Mouse (Mus musculus) MEL (cell line): ENCODE data around the gene Gm11549. TPM values are rescaled to one million over a fixed set of nuclear protein-coding genes. Genes with fewer than 3 reads are reported as not detected.

Source experiments
- DNase-seq: peaks from one replicate; pipeline ENCODE4 v3.0.0; 2011; ENCODE audit warnings: low read depth, low spot score
- H3K27ac ChIP-seq: 2 replicates; pipeline ENCODE4 v1.5.1; 2012; ENCODE audit warnings: low read depth, mild to moderate bottlenecking, control low read depth, low read length, moderate library complexity; ENCODE audit not compliant: control insufficient read depth
- H3K27me3 ChIP-seq, 2 experiments: fragments of 150-350 bp in 1 of 2; sonication (generic) in 1 of 2; 2 replicates each; pipeline ENCODE4 v1.6.1; 2012; ENCODE audit warnings: low read length in 2 of 2, mild to moderate bottlenecking in 2 of 2, improper control_type of control experiment in 1 of 2, moderate library complexity in 1 of 2; ENCODE audit not compliant: insufficient read depth in 2 of 2, control insufficient read depth in 1 of 2
- H3K36me3 ChIP-seq, 2 experiments: 2 replicates each; pipeline ENCODE4 v1.6.1; 2012 to 2014; ENCODE audit warnings: low read length in 2 of 2, improper control_type of control experiment in 1 of 2, inconsistent platforms in 1 of 2, mild to moderate bottlenecking in 1 of 2; ENCODE audit not compliant: insufficient read depth in 2 of 2, control insufficient read depth in 1 of 2
- H3K4me1 ChIP-seq, 2 experiments: fragments of 150-350 bp in 1 of 2; sonication (generic) in 1 of 2; 2 replicates each; pipeline ENCODE4 v1.6.1; 2012; ENCODE audit warnings: low read length in 2 of 2, improper control_type of control experiment in 1 of 2, mild to moderate bottlenecking in 1 of 2; ENCODE audit not compliant: insufficient read depth in 2 of 2, control insufficient read depth in 1 of 2
- H3K4me3 ChIP-seq, 2 experiments: fragments of 150-350 bp in 1 of 2; sonication (generic) in 1 of 2; 2 replicates each; pipeline ENCODE4 v1.5.1; 2012; ENCODE audit warnings: low read depth in 2 of 2, low read length in 2 of 2, mild to moderate bottlenecking in 2 of 2, moderate library complexity in 2 of 2, control low read depth in 1 of 2, improper control_type of control experiment in 1 of 2; ENCODE audit not compliant: control insufficient read depth in 1 of 2, insufficient read depth in 1 of 2
- H3K79me2 ChIP-seq: 2 replicates; pipeline ENCODE4 v1.6.1; 2012; ENCODE audit warnings: mild to moderate bottlenecking, low read length, moderate library complexity; ENCODE audit not compliant: control insufficient read depth, poor library complexity, insufficient read depth
- H3K9ac ChIP-seq: 2 replicates; pipeline ENCODE4 v1.6.1; 2012; ENCODE audit warnings: low read depth, mild to moderate bottlenecking, control low read depth, low read length, moderate library complexity; ENCODE audit not compliant: control insufficient read depth, poor library complexity, severe bottlenecking
- H3K9me3 ChIP-seq: fragments of 150-350 bp; sonication (generic); replicated peaks from 2 replicates; pipeline ENCODE4 v1.6.1; 2012; ENCODE audit warnings: mild to moderate bottlenecking, low read length, improper control_type of control experiment, moderate library complexity; ENCODE audit not compliant: insufficient read depth
- BHLHE40 ChIP-seq: IDR thresholded peaks from 2 replicates; pipeline ENCODE4 v1.6.1; 2012; ENCODE audit warnings: low read depth, mild to moderate bottlenecking, inconsistent platforms, low read length, improper control_type of control experiment, borderline replicate concordance
- CHD1 ChIP-seq: IDR thresholded peaks from 2 replicates; pipeline ENCODE4 v1.6.1; 2012; ENCODE audit warnings: low read depth, mild to moderate bottlenecking, inconsistent platforms, low read length, improper control_type of control experiment
- CHD2 ChIP-seq: IDR thresholded peaks from 2 replicates; pipeline ENCODE4 v1.6.1; 2011; ENCODE audit warnings: low read length, improper control_type of control experiment
- E2F4 ChIP-seq: IDR thresholded peaks from 2 replicates; pipeline ENCODE4 v1.6.1; 2011; ENCODE audit warnings: low read depth, low read length, improper control_type of control experiment, borderline replicate concordance
- ELF1 ChIP-seq: IDR thresholded peaks from 2 replicates; pipeline ENCODE4 v1.6.1; 2014; ENCODE audit warnings: low read depth, mild to moderate bottlenecking, inconsistent platforms, low read length, improper control_type of control experiment, moderate library complexity
- EP300 ChIP-seq, 2 experiments: IDR thresholded peaks; 2 replicates each; pipeline ENCODE4 v1.6.1; 2011; ENCODE audit warnings: improper control_type of control experiment in 2 of 2, low read length in 2 of 2, low read depth in 1 of 2, mild to moderate bottlenecking in 1 of 2
- HCFC1 ChIP-seq: IDR thresholded peaks from 2 replicates; pipeline ENCODE4 v1.6.1; 2012; ENCODE audit warnings: low read depth, mild to moderate bottlenecking, inconsistent platforms, low read length, improper control_type of control experiment, moderate library complexity
- JUND ChIP-seq: IDR thresholded peaks from 2 replicates; pipeline ENCODE4 v1.6.1; 2011; ENCODE audit warnings: low read depth, mild to moderate bottlenecking, improper control_type of control experiment, low read length
- MAFK ChIP-seq: IDR thresholded peaks from 2 replicates; pipeline ENCODE4 v1.6.1; 2011; ENCODE audit warnings: low read depth, mild to moderate bottlenecking, low read length, improper control_type of control experiment, borderline replicate concordance
- MAX ChIP-seq: IDR thresholded peaks from 2 replicates; pipeline ENCODE4 v1.6.1; 2011; ENCODE audit warnings: low read length, improper control_type of control experiment
- MAZ ChIP-seq: IDR thresholded peaks from 2 replicates; pipeline ENCODE4 v1.6.1; 2012; ENCODE audit warnings: low read depth, mild to moderate bottlenecking, inconsistent platforms, low read length, improper control_type of control experiment
- MEF2A ChIP-seq: IDR thresholded peaks from 2 replicates; pipeline ENCODE4 v1.6.1; 2014; ENCODE audit warnings: low read depth, mild to moderate bottlenecking, inconsistent platforms, low read length, improper control_type of control experiment; ENCODE audit not compliant: poor library complexity, insufficient replicate concordance, severe bottlenecking; ENCODE audit errors: extremely low read depth
- MYB ChIP-seq: IDR thresholded peaks from 2 replicates; pipeline ENCODE4 v1.6.1; 2011; ENCODE audit warnings: mild to moderate bottlenecking, low read depth, low read length, improper control_type of control experiment
- MYC ChIP-seq: IDR thresholded peaks from 2 replicates; pipeline ENCODE4 v1.6.1; 2011; ENCODE audit warnings: low read depth, mild to moderate bottlenecking, low read length, improper control_type of control experiment, moderate library complexity
- NELFE ChIP-seq: IDR thresholded peaks from 2 replicates; pipeline ENCODE4 v1.6.1; 2011; ENCODE audit warnings: low read depth, low read length, improper control_type of control experiment
- POLR2A ChIP-seq, 2 experiments: IDR thresholded peaks; 2 replicates each; pipeline ENCODE4 v1.6.1; 2011 to 2012; ENCODE audit warnings: low read length in 2 of 2, mild to moderate bottlenecking in 2 of 2, control low read depth in 1 of 2, improper control_type of control experiment in 1 of 2, low read depth in 1 of 2, moderate library complexity in 1 of 2; ENCODE audit not compliant: control insufficient read depth in 1 of 2, insufficient read depth in 1 of 2, poor library complexity in 1 of 2
- POLR2AphosphoS2 ChIP-seq: IDR thresholded peaks from 2 replicates; pipeline ENCODE4 v1.6.1; 2011; ENCODE audit warnings: low read length, improper control_type of control experiment
- POLR2AphosphoS5 ChIP-seq: IDR thresholded peaks from 2 replicates; pipeline ENCODE4 v1.6.1; 2012; ENCODE audit warnings: low read depth, borderline replicate concordance, mild to moderate bottlenecking, inconsistent platforms, low read length, moderate library complexity, mixed read lengths
- RAD21 ChIP-seq: IDR thresholded peaks from 2 replicates; pipeline ENCODE4 v1.6.1; 2011; ENCODE audit warnings: mild to moderate bottlenecking, low read depth, low read length, improper control_type of control experiment
- RCOR1 ChIP-seq: IDR thresholded peaks from 2 replicates; pipeline ENCODE4 v1.6.1; 2012; ENCODE audit warnings: low read depth, mild to moderate bottlenecking, inconsistent platforms, low read length, improper control_type of control experiment
- SMC3 ChIP-seq: IDR thresholded peaks from 2 replicates; pipeline ENCODE4 v1.6.1; 2011; ENCODE audit warnings: low read depth, low read length, improper control_type of control experiment
- TAL1 ChIP-seq: IDR thresholded peaks from 2 replicates; pipeline ENCODE4 v1.6.1; 2012; ENCODE audit warnings: mild to moderate bottlenecking, inconsistent platforms, low read length, moderate library complexity, mixed read lengths
- TCF12 ChIP-seq: IDR thresholded peaks from 2 replicates; pipeline ENCODE4 v1.6.1; 2014; ENCODE audit warnings: low read depth, mild to moderate bottlenecking, inconsistent platforms, low read length, improper control_type of control experiment, moderate library complexity
- UBTF ChIP-seq: IDR thresholded peaks from 2 replicates; pipeline ENCODE4 v1.6.1; 2012; ENCODE audit warnings: low read depth, mild to moderate bottlenecking, inconsistent platforms, low read length, improper control_type of control experiment, moderate library complexity, borderline replicate concordance; ENCODE audit not compliant: insufficient read depth
- USF2 ChIP-seq, 2 experiments: IDR thresholded peaks; 2 replicates each; pipeline ENCODE4 v1.6.1; 2011 to 2012; ENCODE audit warnings: improper control_type of control experiment in 2 of 2, low read length in 2 of 2, borderline replicate concordance in 1 of 2, inconsistent platforms in 1 of 2, low read depth in 1 of 2, mild to moderate bottlenecking in 1 of 2; ENCODE audit not compliant: insufficient read depth in 1 of 2
- ZMIZ1 ChIP-seq: IDR thresholded peaks from 2 replicates; pipeline ENCODE4 v1.6.1; 2012; ENCODE audit warnings: low read depth, mild to moderate bottlenecking, inconsistent platforms, low read length, improper control_type of control experiment, moderate library complexity
- ZNF384 ChIP-seq: IDR thresholded peaks from 2 replicates; pipeline ENCODE4 v1.6.1; 2012; ENCODE audit warnings: low read depth, mild to moderate bottlenecking, inconsistent platforms, low read length, improper control_type of control experiment
- polyA plus RNA-seq, 2 experiments: library from polyadenylated mRNA; stranded (reverse) in 1 of 2; unstranded in 1 of 2; fragments of >175 nt in 1 of 2; fragments of >200 nt in 1 of 2; gene quantifications; 2 replicates each; pipeline versions ENCODE4 v1.2.1 to v1.2.4; 2012; ENCODE audit warnings: low replicate concordance in 2 of 2, low read depth in 1 of 2; ENCODE audit not compliant: insufficient read length in 2 of 2, insufficient read depth in 1 of 2, missing spikeins in 1 of 2
- total RNA-seq: library from RNA; depleted of rRNA; stranded (reverse); fragments of 300-350 nt; gene quantifications from 2 replicates; pipeline ENCODE4 v1.2.3, GENCODE M21; 2012

The Gm11549 gene
- total and polyA plus RNA-seq, 3 experiments = not detected

DNA sequence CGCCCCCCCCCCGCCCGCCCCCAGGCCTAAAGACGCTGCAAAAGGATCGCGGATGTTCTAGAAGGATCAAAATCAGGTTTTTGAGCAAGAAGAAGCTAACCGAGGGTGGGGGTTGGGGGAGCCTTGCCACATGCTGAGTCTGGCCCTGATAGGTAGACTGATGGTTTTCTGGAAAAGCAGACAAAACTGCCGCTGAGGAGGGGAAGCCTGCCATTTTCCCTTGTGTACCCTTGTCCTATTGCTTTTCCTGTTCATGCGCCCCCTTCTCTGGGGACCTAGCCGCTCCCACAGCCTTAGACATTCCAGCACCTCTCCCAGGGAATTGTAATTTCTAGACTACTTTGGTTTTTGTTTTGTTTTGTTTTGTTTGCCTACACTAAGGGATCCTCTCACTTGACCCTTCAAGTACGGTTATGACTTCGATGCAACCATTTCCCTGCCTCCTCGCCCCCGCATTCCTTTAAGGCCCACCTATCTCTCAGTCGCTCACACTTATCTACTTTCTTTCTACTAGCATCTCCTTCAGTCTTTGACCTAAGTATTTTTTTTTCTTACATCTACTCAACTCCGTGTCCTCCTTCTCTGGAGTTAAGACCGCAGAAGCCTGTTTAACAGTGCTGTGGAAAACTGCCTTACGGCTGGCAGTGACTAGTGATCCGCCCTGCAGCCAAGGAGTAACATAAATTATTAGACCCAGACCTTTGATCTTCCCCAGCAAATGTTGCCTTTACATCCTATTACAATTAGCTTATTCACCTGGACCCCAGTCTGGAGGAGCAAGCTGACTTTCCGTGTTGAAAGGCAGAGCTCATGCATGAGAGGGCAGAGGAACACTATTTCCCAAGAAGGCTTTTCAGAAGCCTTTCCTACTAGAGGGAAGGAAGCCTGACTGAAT, 45.1 kb downstream of the Gm11549 start:
- Histone ChIP-seq H3K4me1 (peaks cover 7 to 15% of the 10 kb centered on the region in 2 experiments), H3K27ac (peak overlapping the region; percentile 75), H3K9me3 (no peaks in the 10 kb centered on the region), H3K27me3 (no peaks in the 10 kb centered on the region), H3K9ac (peak overlapping the region; percentile 60), H3K36me3 (peaks cover 0 to 17% of the 10 kb centered on the region in 2 experiments; a peak in 2 of 4 replicates), H3K4me3 (peak overlapping the region; percentile 66 to 97)
- DNase-seq = peak; percentile 50
- peak; percentile 55 for TF ChIP-seq ZNF384
- peak in 1 of 2 experiments; percentile 3; a peak in 1 of 4 replicates for TF ChIP-seq EP300 (IDR thresholded peaks at IDR 0.05; ENCODE audit: low read depth in 1 of 2, low read length in 2 of 2)
- TF ChIP-seq CHD1 = 0 out of 2 replicates have a peak, but pooled peaks have one; percentile 16
- TF ChIP-seq RAD21 = no peak
- TF ChIP-seq, all 39 proteins: peak for 3
- H3K79me2 ChIP-seq = no peaks in the 10 kb centered on the region; the same call in 1 of the 2 replicates

DNA sequence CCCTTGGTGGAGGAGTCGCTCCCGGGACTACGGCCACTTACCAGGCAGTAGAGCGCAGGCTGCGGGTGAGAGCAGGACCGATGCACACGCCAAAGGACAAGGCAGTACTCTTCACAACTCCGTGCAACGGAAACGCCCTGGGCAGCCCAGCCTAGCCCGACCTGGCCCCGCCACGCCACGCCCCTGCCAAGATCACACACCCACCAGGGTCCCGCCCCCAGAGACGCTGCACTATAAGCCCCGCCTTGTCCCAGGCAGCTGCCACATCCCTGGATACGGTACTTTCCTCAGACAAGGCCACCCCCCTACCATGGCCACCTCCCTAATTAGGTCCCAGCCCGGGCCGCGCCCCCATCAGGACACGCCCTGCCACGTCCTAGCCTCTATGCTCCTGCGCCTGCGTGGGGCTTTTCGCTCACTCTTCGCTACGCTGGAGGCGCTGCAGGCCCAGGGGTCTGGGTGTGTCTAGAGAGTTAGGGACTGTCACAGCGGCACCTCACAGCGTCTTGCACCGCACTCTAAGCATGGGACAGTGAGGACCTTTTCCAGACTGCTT, 46.0 kb downstream of the Gm11549 start, which contains the start of the genes Anxa5 and 1810062G17Rik:
Gene Anxa5, minus strand, starts transcription at position 363 of the 556 bp plus-strand sequence.
Gene 1810062G17Rik, plus strand, starts transcription at position 406 of the 556 bp plus-strand sequence.
- Histone ChIP-seq H3K9me3 (no peaks in the 10 kb centered on the region), H3K9ac (peak within 1 kb of the TSS; percentile 69), H3K27ac (peak within 1 kb of the TSS; percentile 75), H3K36me3 (peaks cover 0 to 17% of the 10 kb centered on the region in 2 experiments; a peak in 2 of 4 replicates), H3K4me1 (peaks cover 7 to 15% of the 10 kb centered on the region in 2 experiments), H3K4me3 (peak within 1 kb of the TSS; percentile 74 to 97), H3K79me2 (no peaks in the 10 kb centered on the region; the same call in 1 of the 2 replicates), H3K27me3 (no peaks in the 10 kb centered on the region)
- peak; percentile 99 for DNase-seq
- TF ChIP-seq ZMIZ1 = 0 out of 2 replicates have a peak, but pooled peaks have one; percentile 48
- no peak for TF ChIP-seq ELF1
- no peak for TF ChIP-seq TAL1
- TF ChIP-seq RAD21 = no peak
- peak; percentile 79; the same call in 1 of the 2 replicates for TF ChIP-seq POLR2AphosphoS2
- TF ChIP-seq BHLHE40 = no peak
- no peak for TF ChIP-seq UBTF
- peak; percentile 79 for TF ChIP-seq NELFE
- peak; percentile 9; the same call in 1 of the 2 replicates for TF ChIP-seq MAX
- TF ChIP-seq HCFC1 = no peak
- TF ChIP-seq CHD2 = no peak
- no peak for TF ChIP-seq CHD1
- no peak for TF ChIP-seq RCOR1
- TF ChIP-seq MAFK = no peak
- no peak for TF ChIP-seq POLR2AphosphoS5
- no peak for TF ChIP-seq E2F4
- no peak for TF ChIP-seq MYB
- TF ChIP-seq USF2 (IDR thresholded peaks at IDR 0.05; ENCODE audit: borderline replicate concordance in 1 of 2, insufficient read depth in 1 of 2, low read depth in 1 of 2, low read length in 2 of 2) = no peak
- no peak for TF ChIP-seq JUND
- peak; percentile 32; the same call in 1 of the 2 replicates for TF ChIP-seq TCF12
- TF ChIP-seq MEF2A = no peak
- no peak for TF ChIP-seq SMC3
- TF ChIP-seq POLR2A (IDR thresholded peaks at IDR 0.05; ENCODE audit: control insufficient read depth in 1 of 2, insufficient read depth in 1 of 2, low read depth in 1 of 2, low read length in 2 of 2, poor library complexity in 1 of 2) = peak; percentile 51 to 78; a peak in 3 of 4 replicates
- no peak; the same call in 1 of the 2 replicates for TF ChIP-seq MAZ
- TF ChIP-seq MYC = 0 out of 2 replicates have a peak, but pooled peaks have one; percentile 9
